Mouse (Mus musculus) heart, adult 18-20 months (tissue): ENCODE data around the gene Gm6525. TPM values are rescaled to one million over a fixed set of nuclear protein-coding genes. Genes with fewer than 3 reads are reported as not detected.

Experiments used
- DNase-seq, 2 experiments: peaks; one replicate each; pipeline ENCODE4 v3.0.0; 2021 to 2022; ENCODE audit warnings: mixed read lengths in 1 of 2
- total RNA-seq, 2 experiments: library from RNA; stranded (reverse); gene quantifications; 2 replicates each; pipeline ENCODE4 v1.2.3; 2021

The Gm6525 gene
- total RNA-seq, 2 experiments from 2014 or later = not detected

DNA sequence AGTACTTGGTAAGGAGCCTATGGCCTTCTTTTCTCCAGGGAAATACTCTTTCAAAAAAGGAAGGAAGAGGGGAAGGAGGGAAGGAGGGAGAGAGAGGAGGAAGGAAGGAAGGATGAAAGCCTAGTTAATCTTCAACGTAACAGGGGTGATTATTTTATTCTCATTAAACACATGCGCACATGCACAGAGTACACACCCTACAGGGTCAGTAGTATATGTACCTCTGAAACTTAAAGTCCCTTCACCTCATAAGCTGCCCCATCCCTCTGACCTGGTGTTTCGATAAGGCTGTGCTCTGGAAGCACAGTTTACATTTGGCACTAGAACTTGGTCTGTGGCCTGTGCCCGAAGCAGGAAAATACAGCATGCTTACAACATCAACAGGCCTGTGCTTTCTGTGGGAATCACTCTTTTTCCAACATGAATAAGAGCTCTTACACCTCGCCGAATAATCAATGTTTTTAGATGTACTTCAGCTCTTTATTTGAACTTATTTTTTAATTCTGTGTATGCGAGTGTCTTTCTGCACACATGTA lies 37.5 kb downstream of the Gm6525 start:
- DNase-seq = no peak

DNA sequence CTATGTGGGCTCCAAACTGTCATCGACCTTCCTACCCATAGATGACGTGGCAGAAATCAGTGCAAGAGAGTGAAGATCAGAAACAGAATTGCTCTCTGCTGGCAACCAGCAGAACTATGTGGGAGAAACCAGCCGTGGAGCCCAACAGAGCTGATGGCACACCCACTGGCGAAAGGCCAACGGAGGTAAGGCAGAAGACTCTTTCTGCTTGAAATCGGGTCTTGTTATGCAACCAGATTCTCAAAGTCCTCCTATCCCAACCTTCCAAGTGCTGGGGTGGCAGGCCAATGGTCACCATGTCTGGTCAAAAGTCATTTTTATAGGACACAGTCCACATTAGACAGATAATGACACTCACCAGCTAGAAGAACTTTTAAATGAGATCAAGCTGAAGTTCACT lies 40.6 kb downstream of the Gm6525 start:
- peak in 1 of 2 experiments; percentile 29 for DNase-seq

DNA sequence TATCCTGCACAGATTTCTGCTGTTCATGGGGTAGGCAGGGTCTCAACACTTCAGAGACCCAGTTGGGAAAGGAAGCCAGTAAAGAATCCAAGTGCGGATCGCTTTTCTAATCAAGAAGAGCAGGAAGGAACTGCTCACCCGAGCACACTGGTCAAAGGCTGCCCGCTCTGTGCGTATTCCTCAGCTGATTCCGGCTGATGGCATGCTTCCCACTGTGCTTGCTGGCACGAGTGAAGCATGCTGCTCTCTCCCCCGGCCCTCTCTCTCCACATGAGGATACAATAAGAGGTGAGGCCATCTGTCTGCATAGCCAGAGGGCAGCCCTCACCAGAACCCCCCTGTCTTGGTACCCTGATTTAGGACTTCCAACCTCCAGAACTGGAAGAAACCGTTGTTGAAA lies 41.3 kb downstream of the Gm6525 start:
- no peak for DNase-seq

DNA sequence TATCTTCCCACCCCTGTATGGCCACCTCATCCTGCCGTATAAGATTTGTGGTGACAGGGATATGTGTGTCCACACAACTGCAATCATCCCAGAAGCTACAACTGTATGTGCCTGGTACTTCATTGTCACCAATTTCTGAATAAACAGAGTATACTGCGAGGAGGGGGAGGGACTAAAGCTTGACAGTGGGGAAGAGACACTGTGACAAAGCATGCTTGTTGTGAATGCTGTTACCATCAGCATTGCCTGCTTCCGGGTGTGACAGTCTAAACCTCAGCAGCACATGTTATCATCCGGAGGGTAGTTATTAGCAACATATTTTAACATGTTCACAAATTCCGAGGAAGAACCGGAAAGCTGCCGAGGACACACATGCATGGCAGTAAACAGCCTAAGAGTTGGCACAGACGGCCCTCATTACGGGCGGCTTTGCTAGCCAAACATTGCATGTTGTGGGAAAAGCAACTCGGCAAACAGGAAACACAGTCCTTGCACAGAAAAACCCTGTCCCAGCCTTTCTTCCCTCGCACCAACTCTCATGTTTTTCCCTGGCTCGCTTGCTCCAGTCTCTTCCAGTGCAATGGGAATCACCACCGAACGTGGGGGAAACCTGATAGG lies 41.9 kb downstream of the Gm6525 start:
- no peak for DNase-seq

DNA sequence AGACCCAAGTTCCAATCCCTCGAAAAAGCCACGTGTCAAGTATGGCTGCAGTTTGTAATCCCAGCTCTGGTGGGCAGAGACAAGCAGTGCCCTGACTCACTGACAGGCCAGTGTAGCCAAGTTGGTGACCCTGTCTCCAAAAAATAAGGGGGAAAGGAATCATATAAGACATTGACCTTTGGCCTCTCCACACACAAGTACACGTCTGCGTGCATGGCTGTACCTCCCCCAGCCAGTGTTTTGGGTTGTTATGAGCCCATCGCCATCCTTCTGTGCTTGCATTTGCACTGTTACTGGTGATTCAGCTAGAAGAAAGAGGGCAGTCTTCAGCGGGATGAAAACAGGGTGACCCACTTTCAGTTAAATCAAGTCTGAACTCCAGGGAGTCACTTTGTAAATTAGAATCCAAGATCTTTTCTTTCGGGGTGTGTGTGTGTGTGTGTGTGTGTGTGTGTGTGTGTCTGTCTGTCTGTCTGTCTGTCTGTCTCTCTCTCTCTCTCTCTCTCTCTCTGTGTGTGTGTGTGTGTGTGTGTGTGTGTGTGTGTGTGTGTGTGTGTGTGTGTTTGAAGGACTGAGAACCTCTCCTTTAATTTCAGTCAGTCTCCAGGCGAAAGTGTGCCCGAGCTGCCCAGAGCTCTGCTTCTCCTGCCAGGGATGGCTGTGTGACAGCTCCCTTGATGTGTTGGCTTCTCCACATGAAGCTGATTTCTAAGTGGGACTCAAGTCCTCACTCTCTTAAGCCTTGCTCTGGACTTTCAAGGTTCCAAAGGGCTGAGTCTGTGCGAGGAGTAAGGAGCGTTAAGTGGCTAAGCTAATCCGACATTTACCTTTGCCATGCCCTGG lies 43.4 kb downstream of the Gm6525 start:
- no peak for DNase-seq

DNA sequence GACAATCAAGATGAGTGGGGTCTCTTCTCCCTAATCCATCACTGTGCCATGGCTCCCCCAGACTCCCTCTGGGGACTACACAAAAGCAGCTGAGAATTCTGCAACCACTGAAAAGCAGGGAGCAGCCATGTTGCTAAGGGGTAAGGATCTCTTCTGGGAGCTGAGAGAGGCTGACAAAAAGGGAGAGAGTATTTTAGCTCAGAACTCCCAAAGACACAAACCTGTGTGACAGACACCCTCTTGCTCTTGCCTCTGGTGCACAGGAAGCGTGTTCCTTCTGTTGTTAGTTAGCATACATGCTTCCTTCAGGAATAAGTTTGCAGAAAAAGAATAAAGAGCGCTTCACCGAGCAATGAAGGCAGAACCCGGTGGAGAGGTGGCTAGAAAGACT lies 44.1 kb downstream of the Gm6525 start:
- no peak for DNase-seq

DNA sequence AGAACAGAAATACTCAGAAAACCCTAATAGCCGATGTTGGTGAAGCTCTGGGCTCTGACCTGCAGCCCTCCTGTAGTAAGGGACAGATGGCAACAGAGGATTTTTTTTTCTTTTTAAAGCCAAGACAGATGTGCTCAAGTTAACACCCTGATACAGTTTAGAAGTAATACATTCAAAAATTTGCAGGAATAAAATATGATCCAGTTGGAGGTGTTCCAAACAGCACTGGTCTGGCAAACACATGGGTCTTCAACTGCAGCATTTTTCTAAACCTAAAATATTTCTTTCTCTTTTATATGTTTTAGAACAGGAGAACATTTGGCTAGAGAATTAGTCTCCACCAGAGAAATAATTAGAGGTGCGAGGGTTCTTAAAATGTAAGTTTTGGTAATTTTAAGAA lies 44.6 kb downstream of the Gm6525 start:
- DNase-seq = no peak

DNA sequence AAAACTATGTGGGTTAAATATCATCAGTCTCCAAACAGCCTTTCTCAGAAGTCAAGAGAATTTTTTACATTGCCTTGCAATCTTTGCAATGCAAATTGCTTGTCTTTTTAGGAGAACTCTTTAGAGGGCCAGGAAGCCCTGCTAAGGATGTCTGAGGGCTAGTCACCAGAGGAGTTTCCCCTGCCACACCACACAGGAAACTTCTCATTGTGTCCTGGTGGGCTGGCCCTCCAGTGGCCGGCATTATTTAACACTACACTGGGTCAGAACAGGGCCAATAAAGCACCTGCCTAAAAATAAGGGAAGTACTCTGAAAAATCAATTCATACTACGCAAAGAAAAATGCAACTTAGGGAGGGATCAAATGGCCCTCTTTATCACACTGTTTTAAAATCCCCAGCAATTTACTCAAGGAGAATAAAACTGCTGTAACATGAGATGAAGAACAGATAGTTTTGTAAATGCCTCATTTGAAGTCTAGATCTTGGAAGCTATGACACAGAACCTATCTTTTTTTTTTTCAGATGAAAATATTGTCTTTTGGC lies 45.3 kb downstream of the Gm6525 start:
- peak in 1 of 2 experiments; percentile 24 for DNase-seq

DNA sequence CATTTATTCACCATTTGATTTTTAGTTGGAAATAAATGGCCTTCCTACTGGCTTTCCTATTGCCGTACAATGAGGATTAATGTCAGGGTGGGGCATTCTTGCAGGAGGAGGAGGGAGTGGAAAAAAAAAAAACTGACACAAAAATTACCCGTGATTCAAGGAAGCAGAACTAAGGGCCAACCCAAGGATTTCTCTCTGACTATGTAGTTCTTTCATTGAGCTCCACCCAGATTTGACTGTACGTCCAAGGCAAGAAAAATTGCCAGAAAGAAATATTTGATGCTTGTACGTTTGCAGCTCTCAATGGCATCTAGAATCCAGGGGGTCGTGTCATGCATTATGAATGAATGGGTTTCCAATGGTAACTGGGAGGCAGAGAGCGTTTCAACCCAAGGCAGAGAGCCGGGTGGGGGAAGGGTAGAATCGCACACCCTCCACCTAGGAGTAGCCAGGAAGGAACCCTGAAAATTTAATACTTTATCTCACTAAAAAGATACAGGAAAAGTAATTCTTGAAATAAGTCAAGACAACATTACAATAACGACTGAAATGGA lies 45.9 kb downstream of the Gm6525 start:
- peak in 1 of 2 experiments; percentile 31 for DNase-seq

DNA sequence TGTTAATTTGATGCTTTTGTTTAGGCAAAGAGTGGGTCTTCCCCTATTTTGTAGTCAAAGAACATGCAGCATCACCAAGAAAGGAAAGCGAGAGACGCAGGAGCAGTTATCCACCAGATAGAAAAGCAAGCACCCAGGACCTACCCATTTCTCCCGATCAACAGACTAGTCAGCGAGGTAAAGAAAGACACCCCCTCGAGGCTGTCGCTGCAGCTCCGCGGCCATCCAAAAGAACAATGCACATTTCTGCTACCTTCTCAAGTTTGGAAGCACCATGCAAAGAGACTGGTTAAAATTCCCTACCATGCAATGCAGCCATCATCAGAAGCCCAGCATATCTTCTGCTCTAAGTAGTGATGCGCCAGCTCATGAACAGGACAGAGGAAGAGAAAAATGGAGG lies 46.4 kb downstream of the Gm6525 start:
- no peak for DNase-seq

DNA sequence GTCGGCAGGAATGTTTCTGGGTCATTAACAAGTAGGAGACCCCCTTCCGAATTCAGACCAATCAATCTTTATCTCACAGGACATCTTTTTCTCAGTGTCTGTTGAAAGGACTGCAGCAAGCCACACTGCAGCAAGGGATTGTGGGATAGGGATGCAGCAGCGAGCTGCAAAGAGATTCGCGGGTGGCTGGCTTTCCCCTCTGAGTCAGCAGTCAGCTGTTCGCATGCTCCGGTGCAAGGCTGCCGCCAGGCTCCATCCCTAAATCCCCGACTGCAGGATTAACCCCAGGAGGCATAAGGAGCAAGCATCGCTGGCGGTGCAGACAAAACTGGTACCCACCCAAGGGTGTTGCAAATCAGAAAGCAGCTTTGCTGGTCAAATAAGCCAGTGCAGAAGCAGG lies 46.8 kb downstream of the Gm6525 start:
- DNase-seq = peak; percentile 66 to 67

Other genes with a start within 250 kb of the Gm6525 start
- gene Tmem131l, start 133.9 kb upstream of the Gm6525 start, total RNA-seq = 10 to 100 TPM; 17.1 to 24.2 TPM
- gene Mnd1, start 18.3 kb upstream of the Gm6525 start, total RNA-seq = 1 to 10 TPM; 2.7 to 2.8 TPM
- gene Trim2, start 132.8 kb downstream of the Gm6525 start, total RNA-seq = 1 to 10 TPM; 6.2 to 7.0 TPM